Mouse (Mus musculus) heart, embryonic 12.5 days (tissue): ENCODE measurements around the gene Olfr1279. TPM values are rescaled to one million over a fixed set of nuclear protein-coding genes. Genes with fewer than 3 reads are reported as not detected.
"Not testable (repeated sequence)": the region's sequence is repeated elsewhere in the genome, so short reads cannot be mapped to it uniquely, and the experiment has no call there.

Experiments
- ATAC-seq: fragments of 200-750 bp; cut with Nextera tagmentation; 2 replicates; pipeline ENCODE4 v1.8.0; 2017; ENCODE audit warnings: moderate TSS enrichment, moderate library complexity; ENCODE audit not compliant: insufficient number of reproducible peaks, low FRiP score
- H3K27ac ChIP-seq: fragments of 300-500 bp; sonication (generic); 2 replicates; pipeline ENCODE4 v1.5.1; 2016; ENCODE audit warnings: mild to moderate bottlenecking, moderate library complexity; ENCODE audit not compliant: poor library complexity, severe bottlenecking
- H3K27me3 ChIP-seq: fragments of 300-500 bp; sonication (generic); replicated peaks from 2 replicates; pipeline ENCODE4 v1.6.1; 2016; ENCODE audit warnings: mild to moderate bottlenecking, moderate library complexity
- H3K36me3 ChIP-seq: fragments of 300-500 bp; sonication (generic); 2 replicates; pipeline ENCODE4 v1.6.1; 2016; ENCODE audit warnings: mild to moderate bottlenecking, moderate library complexity
- H3K4me1 ChIP-seq: fragments of 300-500 bp; sonication (generic); replicated peaks from 2 replicates; pipeline ENCODE4 v1.6.1; 2016; ENCODE audit warnings: mild to moderate bottlenecking
- H3K4me2 ChIP-seq: fragments of 300-500 bp; sonication (generic); 2 replicates; pipeline ENCODE4 v1.6.1; 2016; ENCODE audit warnings: mild to moderate bottlenecking, moderate library complexity
- H3K4me3 ChIP-seq: fragments of 300-500 bp; sonication (generic); 2 replicates; pipeline ENCODE4 v1.5.1; 2016; ENCODE audit warnings: mild to moderate bottlenecking
- H3K9ac ChIP-seq: fragments of 300-500 bp; sonication (generic); 2 replicates; pipeline ENCODE4 v1.6.1; 2016; ENCODE audit warnings: mild to moderate bottlenecking, moderate library complexity
- H3K9me3 ChIP-seq: fragments of 300-500 bp; sonication (generic); replicated peaks from 2 replicates; pipeline ENCODE4 v1.6.1; 2016; ENCODE audit warnings: mild to moderate bottlenecking, moderate library complexity
- WGBS: fragments of 180-500 bp; shearing (Covaris S2); methylation state at CpG from one replicate; pipeline ENCODE4 v1.1.7; 2016; 5-methylcytosine and 5-hydroxymethylcytosine counted together
- polyA plus RNA-seq: library from polyadenylated mRNA; unstranded; fragments of >200 nt; fragmentation: Nextera tagmentation; extraction: Ambion mirVana; gene quantifications from 2 replicates; pipeline ENCODE4 v1.2.1, GENCODE M21; 2016

Gene Olfr1279
- not detected in 2 replicates for polyA plus RNA-seq

DNA sequence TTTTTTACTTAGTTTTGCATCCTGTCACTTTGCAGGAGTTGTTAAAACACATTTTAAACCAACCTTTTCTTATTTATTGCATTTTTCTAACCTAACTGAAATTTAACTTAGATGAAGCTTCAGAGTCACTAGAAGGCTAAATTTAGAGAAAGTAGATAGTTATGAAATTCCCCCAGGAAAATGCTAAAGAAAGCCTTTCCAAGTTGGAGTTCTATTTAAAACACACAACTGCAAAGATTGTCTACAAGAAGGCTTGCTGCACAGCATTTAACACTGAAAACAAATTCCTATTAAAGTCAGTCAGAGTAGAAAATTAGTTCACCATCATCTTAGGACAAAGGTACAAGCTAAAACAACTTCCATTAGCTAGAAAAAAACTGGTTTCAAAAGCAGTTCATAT is at the start of gene Olfr1279:
Olfr1279 (plus strand) TSS at position 262 of the 400 bp plus-strand sequence.
- Histone ChIP-seq H3K4me3 (no peak within 1 kb of the TSS), H3K27me3 (no peaks in the 10 kb centered on the region), H3K27ac (no peak within 1 kb of the TSS), H3K4me1 (no peaks in the 10 kb centered on the region), H3K9me3 (no peaks in the 10 kb centered on the region), H3K9ac (no peak within 1 kb of the TSS), H3K36me3 (no peaks in the 10 kb centered on the region), H3K4me2 (no peak within 1 kb of the TSS)
- ATAC-seq: no peak

DNA sequence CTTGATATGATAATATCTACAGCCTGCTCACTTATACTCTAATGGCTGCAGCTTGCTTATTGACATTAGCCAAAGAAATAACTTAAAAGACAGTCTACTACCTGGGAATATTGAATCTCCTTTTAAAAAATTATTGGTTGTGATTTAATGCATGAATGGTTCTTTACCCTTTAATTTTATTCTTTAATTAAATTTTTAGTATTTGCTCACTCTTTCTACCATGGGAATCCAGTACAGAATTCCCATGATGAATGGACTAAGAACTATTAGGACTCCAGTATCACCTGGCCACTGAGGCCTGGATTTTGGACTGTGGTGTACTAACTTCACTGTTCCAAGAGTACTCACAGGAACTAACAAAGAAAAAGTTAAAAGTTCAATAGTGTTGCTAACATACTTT is 46.2 kb upstream of the Olfr1279 start, which contains the start of gene Olfr1276:
Olfr1276 (plus strand) TSS at position 301 of the 400 bp plus-strand sequence.
- no peak for ATAC-seq

DNA sequence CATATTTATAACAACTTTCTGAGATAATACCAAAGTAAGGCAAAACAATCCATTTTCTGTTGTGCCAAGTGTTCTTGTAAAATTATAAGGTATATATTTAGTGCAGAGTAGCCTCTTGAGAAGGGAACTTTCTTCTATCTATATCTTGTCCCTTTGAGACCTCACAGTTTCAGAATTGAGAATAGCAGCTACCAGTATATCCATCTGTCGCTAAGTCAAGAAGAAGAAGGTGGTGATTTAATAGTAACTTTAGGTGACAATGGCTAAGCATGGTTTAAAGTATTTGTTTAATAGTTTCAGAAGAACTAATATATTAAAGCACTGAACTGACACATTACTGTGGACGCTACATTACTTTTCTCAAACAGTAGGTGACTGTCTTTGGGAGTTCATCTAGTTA is 26.4 kb upstream of the Olfr1279 start, which contains the start of gene Olfr1277:
Olfr1277 (minus strand) TSS at position 101 of the 400 bp plus-strand sequence.
- Histone ChIP-seq H3K4me3 (no peak within 1 kb of the TSS), H3K4me1 (no peaks in the 10 kb centered on the region), H3K27me3 (no peaks in the 10 kb centered on the region), H3K27ac (no peak within 1 kb of the TSS), H3K36me3 (no peaks in the 10 kb centered on the region), H3K4me2 (no peak within 1 kb of the TSS), H3K9ac (no peak within 1 kb of the TSS), H3K9me3 (no peaks in the 10 kb centered on the region; the same call in 1 of the 2 replicates)
- 77% methylated on average over 2 of the region's 2 CpGs for WGBS
- ATAC-seq: no peak

More for the DNA sequence above, 46.2 kb upstream of the Olfr1279 start, which contains the start of gene Olfr1276:
- Histone ChIP-seq H3K4me2 (no peak within 1 kb of the TSS), H3K27ac (no peak within 1 kb of the TSS), H3K4me3 (no peak within 1 kb of the TSS), H3K27me3 (no peaks in the 10 kb centered on the region), H3K9me3 (no peaks in the 10 kb centered on the region), H3K4me1 (no peaks in the 10 kb centered on the region), H3K9ac (no peak within 1 kb of the TSS), H3K36me3 (no peaks in the 10 kb centered on the region)

DNA sequence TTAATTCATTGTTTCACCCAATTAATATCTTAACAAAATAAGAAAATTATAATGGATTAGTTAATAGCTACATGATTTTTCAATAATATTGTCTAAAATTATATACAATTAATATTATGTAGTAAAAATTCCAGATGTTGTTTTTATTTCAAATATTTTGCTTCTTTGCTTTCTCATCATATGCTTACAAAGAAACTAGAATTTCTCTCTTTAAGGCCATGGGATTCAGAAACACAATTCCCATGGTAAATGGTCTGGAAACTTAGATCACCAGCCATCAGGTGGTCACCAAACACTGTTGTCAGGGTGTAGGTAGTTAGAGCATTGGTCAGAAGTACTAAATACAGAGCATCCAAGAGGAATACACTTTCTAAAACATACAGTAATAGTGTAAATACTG is 10.6 kb upstream of the Olfr1279 start, which contains the start of gene Olfr1278:
Olfr1278 (plus strand) TSS at position 301 of the 400 bp plus-strand sequence.
- H3K36me3 ChIP-seq: no peaks in the 10 kb centered on the region
- no peaks in the 10 kb centered on the region for H3K9me3 ChIP-seq
- H3K9ac ChIP-seq: no peak within 1 kb of the TSS
- no peak within 1 kb of the TSS for H3K4me2 ChIP-seq
- H3K27me3 ChIP-seq: no peaks in the 10 kb centered on the region
- no peak within 1 kb of the TSS for H3K27ac ChIP-seq
- no peak within 1 kb of the TSS for H3K4me3 ChIP-seq
- ATAC-seq: no peak
- H3K4me1 ChIP-seq: no peaks in the 10 kb centered on the region

DNA sequence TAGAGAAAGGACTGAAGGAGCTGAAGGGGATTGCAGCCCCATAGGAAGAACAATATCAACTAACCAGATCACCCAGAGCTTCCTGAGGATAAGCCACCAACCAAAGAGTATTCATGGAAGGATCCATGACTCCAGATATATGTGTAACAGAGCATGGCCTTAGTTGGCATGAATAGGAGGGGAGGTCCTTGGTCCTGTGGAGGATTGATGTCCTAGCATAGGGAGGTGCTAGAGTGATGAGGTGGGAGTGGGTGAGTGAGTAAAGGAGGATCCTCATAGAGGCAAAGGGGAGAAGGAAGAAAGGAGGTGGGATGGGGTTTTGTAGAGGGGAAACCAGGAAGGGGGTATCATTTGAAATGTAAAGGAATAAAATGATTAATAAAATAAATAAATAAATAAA is 1.9 kb upstream of the Olfr1279 start:
- H3K27ac ChIP-seq: no peak overlapping the region
- no peaks in the 10 kb centered on the region for H3K4me1 ChIP-seq
- no peak overlapping the region for H3K4me2 ChIP-seq
- H3K9ac ChIP-seq: no peak overlapping the region
- no peaks in the 10 kb centered on the region for H3K27me3 ChIP-seq
- no peaks in the 10 kb centered on the region for H3K36me3 ChIP-seq
- no peaks in the 10 kb centered on the region for H3K9me3 ChIP-seq
- no peak overlapping the region for H3K4me3 ChIP-seq
- ATAC-seq: no peak

DNA sequence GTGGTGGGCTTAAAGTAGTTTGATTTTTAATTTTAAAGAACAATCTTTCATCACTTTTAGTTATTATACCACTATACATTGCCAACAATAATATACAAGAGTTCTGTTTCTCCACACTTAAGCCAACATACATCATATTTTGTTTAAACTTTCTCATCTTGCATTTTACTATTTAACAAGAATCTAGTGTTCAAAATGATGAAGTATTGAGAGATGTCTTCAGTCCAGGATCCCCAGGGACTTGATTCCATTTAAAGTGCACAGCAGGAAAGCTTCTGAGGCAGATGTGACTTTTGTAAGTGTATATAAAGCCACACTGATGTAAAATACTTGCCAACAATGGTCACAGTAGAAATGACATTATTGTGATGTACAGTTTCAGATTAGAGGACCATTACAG is 13.3 kb downstream of the Olfr1279 start, which contains the start of gene Olfr1280:
Olfr1280 (plus strand) TSS at position 301 of the 400 bp plus-strand sequence.
- Histone ChIP-seq H3K9me3 (no peaks in the 10 kb centered on the region), H3K36me3 (no peaks in the 10 kb centered on the region), H3K4me3 (no peak within 1 kb of the TSS), H3K27me3 (no peaks in the 10 kb centered on the region), H3K4me2 (no peak within 1 kb of the TSS), H3K27ac (no peak within 1 kb of the TSS), H3K9ac (no peak within 1 kb of the TSS), H3K4me1 (no peaks in the 10 kb centered on the region)
- ATAC-seq: no peak

GRCm38 (mm10) chr2:111326220-111326619 is 25.8 kb downstream of the Olfr1279 start, which contains the start of gene Olfr1281:
TSS of gene Olfr1281 (plus strand) at chr2:111326520.
- 61% methylated on average over 2 of the region's 2 CpGs for WGBS
- ATAC-seq: no peak
- no peaks in the 10 kb centered on the region for H3K27me3 ChIP-seq

GRCm38 (mm10) chr2:111333721-111334120 is 33.3 kb downstream of the Olfr1279 start:
- not testable (repeated sequence) for H3K27ac ChIP-seq, ATAC-seq, H3K27me3 ChIP-seq, H3K4me3 ChIP-seq, H3K9ac ChIP-seq, H3K36me3 ChIP-seq, H3K4me2 ChIP-seq, H3K9me3 ChIP-seq, H3K4me1 ChIP-seq
- WGBS: 76% methylated on average over 5 of the region's 5 CpGs

More at GRCm38 (mm10) chr2:111326220-111326619, 25.8 kb downstream of the Olfr1279 start, which contains the start of gene Olfr1281:
- H3K36me3 ChIP-seq: no peaks in the 10 kb centered on the region
- H3K4me2 ChIP-seq: no peak within 1 kb of the TSS
- H3K4me3 ChIP-seq: no peak within 1 kb of the TSS
- H3K27ac ChIP-seq: no peak within 1 kb of the TSS
- no peaks in the 10 kb centered on the region for H3K9me3 ChIP-seq
- no peaks in the 10 kb centered on the region for H3K4me1 ChIP-seq
- no peak within 1 kb of the TSS for H3K9ac ChIP-seq

- Histone ChIP-seq H3K4me1 (no peaks in the 10 kb centered on the region), H3K27ac (no peak within 1 kb of the TSS), H3K4me2 (no peak within 1 kb of the TSS), H3K36me3 (no peaks in the 10 kb centered on the region), H3K27me3 (no peaks in the 10 kb centered on the region), H3K9ac (no peak within 1 kb of the TSS), H3K4me3 (no peak within 1 kb of the TSS), H3K9me3 (no peaks in the 10 kb centered on the region)
- no peak for ATAC-seq
- WGBS: 61% methylated on average over 2 of the region's 2 CpGs
These were observed 35.5 kb downstream of the Olfr1279 start, which contains the start of gene Olfr1282 for GRCm38 (mm10) chr2:111335976-111336375. TSS of gene Olfr1282 (minus strand) at chr2:111336076.

Other genes with a start within 250 kb of the Olfr1279 start
- gene Gm13941, start 194.7 kb upstream of the Olfr1279 start, polyA plus RNA-seq: not detected in 2 replicates
- gene Gm15130, start 147.7 kb upstream of the Olfr1279 start, polyA plus RNA-seq: not detected in 2 replicates
- not detected in 2 replicates for gene 4930430A15Rik, start 71.0 kb upstream of the Olfr1279 start, polyA plus RNA-seq
- gene Olfr1275, start 65.3 kb upstream of the Olfr1279 start, polyA plus RNA-seq: not detected in 2 replicates
- gene Olfr1276, start 46.1 kb upstream of the Olfr1279 start, polyA plus RNA-seq: not detected in 2 replicates
- not detected in 2 replicates for gene Olfr1277, start 26.5 kb upstream of the Olfr1279 start, polyA plus RNA-seq
- not detected in 2 replicates for gene Olfr1278, start 10.5 kb upstream of the Olfr1279 start, polyA plus RNA-seq
- gene Olfr1280, start 13.4 kb downstream of the Olfr1279 start, polyA plus RNA-seq: not detected in 2 replicates
- gene Olfr1281, start 25.9 kb downstream of the Olfr1279 start, polyA plus RNA-seq: not detected in 2 replicates
- not detected in 2 replicates for gene Olfr1282, start 35.4 kb downstream of the Olfr1279 start, polyA plus RNA-seq
- not detected in 2 replicates for gene Olfr1283, start 66.2 kb downstream of the Olfr1279 start, polyA plus RNA-seq
- not detected in 2 replicates for gene Olfr1284, start 74.9 kb downstream of the Olfr1279 start, polyA plus RNA-seq
- gene Olfr1286, start 122.5 kb downstream of the Olfr1279 start, polyA plus RNA-seq: not detected in 2 replicates
- not detected in 2 replicates for gene Olfr1287, start 148.5 kb downstream of the Olfr1279 start, polyA plus RNA-seq
- not detected in 2 replicates for gene Olfr1288, start 173.5 kb downstream of the Olfr1279 start, polyA plus RNA-seq
- gene Olfr1289, start 180.2 kb downstream of the Olfr1279 start, polyA plus RNA-seq: not detected in 2 replicates
- 0.09 and 0.33 TPM in 2 replicates for gene Olfr1290, start 193.2 kb downstream of the Olfr1279 start, polyA plus RNA-seq
- not detected in 2 replicates for gene Olfr1291-ps1, start 196.5 kb downstream of the Olfr1279 start, polyA plus RNA-seq
- gene Olfr1293-ps, start 224.6 kb downstream of the Olfr1279 start, polyA plus RNA-seq: not detected in 2 replicates
- not detected in 2 replicates for gene Olfr1294, start 239.7 kb downstream of the Olfr1279 start, polyA plus RNA-seq